ENCODE assay signal across 24 mouse cellular contexts in the genomic region with DNA sequence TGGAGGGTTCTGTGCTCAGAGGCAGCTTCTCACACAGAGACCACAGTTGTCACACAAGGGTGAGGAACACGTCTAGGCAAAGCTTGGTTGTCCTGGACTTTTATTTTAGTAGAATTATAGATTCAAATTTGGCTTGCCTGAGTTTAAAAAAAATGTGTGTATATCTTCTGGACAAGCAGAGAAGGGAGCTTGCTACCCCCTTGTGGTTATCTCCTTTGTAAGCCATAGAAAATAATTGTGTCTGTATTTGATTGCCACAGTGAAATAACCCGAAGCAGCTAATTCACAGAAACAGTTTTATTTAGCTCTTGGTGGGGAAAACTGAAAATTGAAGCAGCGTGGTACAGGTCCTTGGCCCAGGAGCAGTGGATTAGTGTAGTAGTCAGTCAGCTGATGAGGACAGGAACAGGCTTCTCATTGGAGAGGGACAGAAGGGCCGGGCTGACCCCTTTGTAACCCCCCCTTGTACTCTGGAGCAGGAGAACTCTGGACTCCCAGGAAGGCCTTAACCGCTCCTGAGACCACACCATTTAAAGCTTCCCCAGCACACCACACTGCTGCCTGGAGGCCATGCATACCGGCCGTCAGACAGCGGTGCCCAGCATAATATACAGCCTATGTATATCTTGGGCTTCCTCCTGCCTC. TPM values are rescaled to one million over a fixed set of nuclear protein-coding genes. Genes with fewer than 3 reads are reported as not detected.
DNase-seq lines count a peak whose midpoint lies in the region; ATAC-seq and TF ChIP-seq lines count a peak whose summit lies in the region.
"Had no signal": no experiment of that assay in that cellular context is flagged by ENCODE, and none has a peak within 500 bp of the region (broad histone marks: within the 10 kb centered on the region; RNA-seq: fewer than 3 reads in every experiment).

No protein-coding gene starts in this region.

- WGBS in hindbrain, embryonic 13.5 days, result 79% methylated on average over 8 of the region's 8 CpGs
- 76% methylated on average over 8 of the region's 8 CpGs for WGBS in hindbrain, embryonic 16.5 days
- 68% methylated on average over 8 of the region's 8 CpGs for WGBS in liver, postnatal 0 days (ENCODE audit: insufficient replicate concordance)
- WGBS in liver, embryonic 12.5 days (ENCODE audit: insufficient replicate concordance), result 74% methylated on average over 8 of the region's 8 CpGs

- no peak for TF ChIP-seq EP300 in liver, postnatal 0 days (IDR thresholded peaks at IDR 0.05; ENCODE audit: low read depth)

- no peak overlapping the region for H3K27ac ChIP-seq in hindbrain, embryonic 13.5 days
- no peak overlapping the region for H3K27ac ChIP-seq in hindbrain, embryonic 16.5 days (ENCODE audit: low read depth, low read length)
- H3K27ac ChIP-seq in liver, postnatal 0 days (ENCODE audit: low read depth), result no peak overlapping the region
- no peak overlapping the region for H3K27ac ChIP-seq in liver, embryonic 12.5 days
- H3K27ac ChIP-seq: forebrain, embryonic 15.5 days; limb, embryonic 13.5 days; liver, embryonic 15.5 days; midbrain, embryonic 10.5 days had no signal

- no peaks in the 10 kb centered on the region for H3K27me3 ChIP-seq in hindbrain, embryonic 13.5 days
- no peaks in the 10 kb centered on the region for H3K27me3 ChIP-seq in hindbrain, embryonic 16.5 days (replicated peaks; ENCODE audit: control insufficient read depth, insufficient read depth, low read length)
- H3K27me3 ChIP-seq in liver, postnatal 0 days (ENCODE audit: insufficient read depth, low read length), result no peaks in the 10 kb centered on the region
- H3K27me3 ChIP-seq in liver, embryonic 12.5 days (replicated peaks), result no peaks in the 10 kb centered on the region
- H3K27me3 ChIP-seq: forebrain, embryonic 15.5 days; heart, embryonic 15.5 days; hindbrain, embryonic 12.5 days; limb, embryonic 13.5 days; liver, embryonic 15.5 days had no signal

- H3K4me3 ChIP-seq in hindbrain, embryonic 13.5 days, result no peak overlapping the region
- no peak overlapping the region for H3K4me3 ChIP-seq in hindbrain, embryonic 16.5 days (ENCODE audit: low read length)
- H3K4me3 ChIP-seq in liver, postnatal 0 days (ENCODE audit: low read depth, low read length), result no peak overlapping the region
- H3K4me3 ChIP-seq in liver, embryonic 12.5 days, result no peak overlapping the region
- H3K4me3 ChIP-seq: erythroblast, embryonic 14.5 days; forebrain, embryonic 15.5 days; heart, embryonic 15.5 days; hindbrain, embryonic 12.5 days; limb, embryonic 13.5 days; liver, embryonic 15.5 days; midbrain, embryonic 10.5 days had no signal

- H3K9me3 ChIP-seq in hindbrain, embryonic 13.5 days, result no peaks in the 10 kb centered on the region
- no peaks in the 10 kb centered on the region for H3K9me3 ChIP-seq in hindbrain, embryonic 16.5 days (ENCODE audit: control insufficient read depth, low read length)
- H3K9me3 ChIP-seq in liver, postnatal 0 days (ENCODE audit: low read length), result no peaks in the 10 kb centered on the region
- no peaks in the 10 kb centered on the region for H3K9me3 ChIP-seq in liver, embryonic 12.5 days (replicated peaks)
- H3K9me3 ChIP-seq: forebrain, embryonic 15.5 days; heart, embryonic 15.5 days; hindbrain, embryonic 12.5 days; limb, embryonic 13.5 days; liver, embryonic 15.5 days; midbrain, embryonic 10.5 days had no signal

- no peak for ATAC-seq in hindbrain, embryonic 13.5 days (ENCODE audit: low FRiP score)
- no peak for ATAC-seq in hindbrain, embryonic 16.5 days
- no peak for ATAC-seq in liver, postnatal 0 days
- ATAC-seq in liver, embryonic 12.5 days, result no peak
- ATAC-seq: forebrain, embryonic 15.5 days had no signal

- H3K4me1 ChIP-seq in hindbrain, embryonic 13.5 days (replicated peaks), result peaks cover 10% of the 10 kb centered on the region; the same call in 1 of the 2 replicates
- peaks cover 2% of the 10 kb centered on the region; the same call in 1 of the 2 replicates for H3K4me1 ChIP-seq in hindbrain, embryonic 16.5 days (ENCODE audit: control insufficient read depth, insufficient read depth, low read depth, low read length)
- no peaks in the 10 kb centered on the region for H3K4me1 ChIP-seq in liver, postnatal 0 days (ENCODE audit: insufficient read depth)
- H3K4me1 ChIP-seq in liver, embryonic 12.5 days, result no peaks in the 10 kb centered on the region
- H3K4me1 ChIP-seq: forebrain, embryonic 15.5 days; heart, embryonic 15.5 days; limb, embryonic 13.5 days had no signal

- TF ChIP-seq CTCF in liver, postnatal 0 days (IDR thresholded peaks at IDR 0.05; ENCODE audit: low read depth), result peak; percentile 24; the same call in 1 of the 2 replicates

- peak overlapping the region; percentile 11; the same call in 1 of the 2 replicates for H3K9ac ChIP-seq in hindbrain, embryonic 13.5 days
- H3K9ac ChIP-seq in hindbrain, embryonic 16.5 days (ENCODE audit: low read depth, low read length), result no peak overlapping the region
- no peak overlapping the region for H3K9ac ChIP-seq in liver, postnatal 0 days (replicated peaks)
- H3K9ac ChIP-seq in liver, embryonic 12.5 days, result no peak overlapping the region
- H3K9ac ChIP-seq: forebrain, embryonic 15.5 days; heart, embryonic 15.5 days; hindbrain, embryonic 12.5 days; liver, embryonic 15.5 days had no signal

- no peak for DNase-seq in liver, postnatal 0 days
- peak; percentile 26 for DNase-seq in adipocyte (ENCODE audit: low spot score)
- peak; percentile 66 for DNase-seq in kidney, postnatal 14 days
- DNase-seq in cerebellum, adult 11 months, result no peak
- no peak for DNase-seq in adrenal gland, postnatal 10 days
- DNase-seq: adrenal gland, adult 2 months; cerebellum, adult 11-12 months; cerebellum, postnatal 25 days; lung, postnatal 36 days; thymus, postnatal 14 days had no signal

- H3K4me2 ChIP-seq in hindbrain, embryonic 13.5 days, result no peak overlapping the region
- H3K4me2 ChIP-seq in hindbrain, embryonic 16.5 days (ENCODE audit: low read length), result no peak overlapping the region
- no peak overlapping the region for H3K4me2 ChIP-seq in liver, postnatal 0 days (ENCODE audit: low read depth, low read length)
- no peak overlapping the region for H3K4me2 ChIP-seq in liver, embryonic 12.5 days
- H3K4me2 ChIP-seq: forebrain, embryonic 15.5 days; heart, embryonic 15.5 days; hindbrain, embryonic 12.5 days; limb, embryonic 13.5 days; liver, embryonic 15.5 days had no signal

- H3K36me3 ChIP-seq in hindbrain, embryonic 13.5 days, result peaks cover 63% of the 10 kb centered on the region
- H3K36me3 ChIP-seq in hindbrain, embryonic 16.5 days (ENCODE audit: control insufficient read depth, insufficient read depth, low read length), result peaks cover 12% of the 10 kb centered on the region
- peaks cover 61% of the 10 kb centered on the region for H3K36me3 ChIP-seq in liver, postnatal 0 days (replicated peaks; ENCODE audit: insufficient read depth, low read length)
- peaks cover 93% of the 10 kb centered on the region for H3K36me3 ChIP-seq in liver, embryonic 12.5 days

RNA-seq across cellular contexts. Expression of a gene that starts 27.3 kb away (rescaled TPM):
- 0.08 TPM in 1 of 2 replicates, not detected in the other for polyA plus RNA-seq in hindbrain, embryonic 13.5 days (2015; fragmentation: Nextera tagmentation; extraction: Ambion mirVana)
- 0.09 TPM in 1 of 2 replicates, not detected in the other for polyA plus RNA-seq in hindbrain, embryonic 16.5 days (2015; fragmentation: Nextera tagmentation; extraction: Ambion mirVana)
- 0.07 and 0.08 TPM in 2 replicates for polyA plus RNA-seq in liver, postnatal 0 days (2015; fragmentation: Nextera tagmentation; extraction: Ambion mirVana)
- 0.04 and 0.06 TPM in 2 replicates for polyA plus RNA-seq in liver, embryonic 12.5 days (2016; fragmentation: Nextera tagmentation; extraction: Ambion mirVana)
- not detected for total RNA-seq in adrenal gland, postnatal 10 days (2021)
- total RNA-seq: adrenal gland, adult 2 months; ES-E14; granulocyte monocyte progenitor cell, adult 5-6 weeks had no signal
- polyA plus RNA-seq: adrenal gland, adult 2 months; erythroblast, embryonic 14.5 days; large intestine, adult 2 months; neural tube, embryonic 14.5 days had no signal

Comparison
In these comparisons a context has a peak if more than half of its experiments do, and no peak if none do; other contexts are left out.
1. DNase-seq: peak in adipocyte (single experiment) and kidney, postnatal 14 days (single experiment); none in liver, postnatal 0 days (single experiment), cerebellum, adult 11 months (single experiment) and adrenal gland, postnatal 10 days (single experiment).